Mouse (Mus musculus) left cerebral cortex, adult 11 months (tissue): ENCODE results near the gene Tmem19.

Source experiments
- DNase-seq: peaks from one replicate; pipeline ENCODE4 v3.0.0; 2022; ENCODE audit warnings: low spot score

The Tmem19 gene

GRCm38 (mm10) chr10:115311263-115311965, 50.9 kb downstream of the Tmem19 start:
- no peak for DNase-seq

- DNase-seq = no peak
Measured at GRCm38 (mm10) chr10:115309191-115309590, 53.1 kb downstream of the Tmem19 start.

- no peak for DNase-seq
Measured at GRCm38 (mm10) chr10:115307331-115307875, 54.9 kb downstream of the Tmem19 start.

GRCm38 (mm10) chr10:115298683-115299082, 63.6 kb downstream of the Tmem19 start:
- no peak for DNase-seq

- DNase-seq = no peak
Measured at GRCm38 (mm10) chr10:115297582-115297981, 64.7 kb downstream of the Tmem19 start.

- no peak for DNase-seq
Measured at GRCm38 (mm10) chr10:115296401-115296935, 65.8 kb downstream of the Tmem19 start.

GRCm38 (mm10) chr10:115295162-115295561, 67.1 kb downstream of the Tmem19 start:
- DNase-seq = no peak

- DNase-seq = no peak
Measured at GRCm38 (mm10) chr10:115294715-115295114, 67.6 kb downstream of the Tmem19 start.

GRCm38 (mm10) chr10:115293946-115294345, 68.4 kb downstream of the Tmem19 start:
- no peak for DNase-seq

GRCm38 (mm10) chr10:115290671-115291070, 71.6 kb downstream of the Tmem19 start:
- no peak for DNase-seq
